In genomic region chr15:84260123-84260822, GRCm38 (mm10) we compare ENCODE assay signal across 7 mouse cellular contexts. TPM values are rescaled to one million over a fixed set of nuclear protein-coding genes. Genes with fewer than 3 reads are reported as not detected.
DNase-seq lines count a peak whose midpoint lies in the region; ATAC-seq and TF ChIP-seq lines count a peak whose summit lies in the region.

No protein-coding gene starts in this region.

- no peaks in the 10 kb centered on the region for H3K27me3 ChIP-seq in limb, embryonic 11.5 days (ENCODE audit: control insufficient read depth, insufficient read depth, low read length)
- no peaks in the 10 kb centered on the region for H3K27me3 ChIP-seq in midbrain, postnatal 0 days (ENCODE audit: insufficient read depth, low read length)

- peak; percentile 49 for DNase-seq in adrenal gland, adult 8-10 months
- DNase-seq in gastrocnemius, adult 8-10 months (ENCODE audit: low spot score in 2 of 2), result peak; percentile 45 to 47
- DNase-seq in kidney, adult 9 months, result peak; percentile 73
- peak; percentile 88 for DNase-seq in limb, embryonic 11.5 days (ENCODE audit: low spot score)
- peak; percentile 95 for DNase-seq in midbrain, postnatal 0 days (ENCODE audit: low spot score)
- peak; percentile 64 to 82 for DNase-seq in spleen, postnatal 10 days (ENCODE audit: low spot score in 2 of 2)

- H3K27ac ChIP-seq in limb, embryonic 11.5 days (replicated peaks; ENCODE audit: low read depth, low read length), result no peak overlapping the region
- peak overlapping the region; percentile 34 for H3K27ac ChIP-seq in midbrain, postnatal 0 days (ENCODE audit: low read depth, low read length)

- H3K4me2 ChIP-seq in limb, embryonic 11.5 days (ENCODE audit: low read depth, severe bottlenecking), result no peak overlapping the region
- peak overlapping the region; percentile 36; the same call in 1 of the 2 replicates for H3K4me2 ChIP-seq in midbrain, postnatal 0 days (ENCODE audit: low read depth, low read length, poor library complexity, severe bottlenecking)

- no peaks in the 10 kb centered on the region for H3K36me3 ChIP-seq in limb, embryonic 11.5 days (ENCODE audit: control insufficient read depth, insufficient read depth, low read length)
- no peaks in the 10 kb centered on the region for H3K36me3 ChIP-seq in midbrain, postnatal 0 days (ENCODE audit: insufficient read depth, low read length)

- TF ChIP-seq CTCF in midbrain, postnatal 0 days (IDR thresholded peaks at IDR 0.05), result peak; percentile 94

- H3K4me3 ChIP-seq in limb, embryonic 11.5 days (ENCODE audit: low read depth, low read length), result no peak overlapping the region
- 0 out of 2 replicates have a peak overlapping the region, but pooled peaks have one; percentile 5 for H3K4me3 ChIP-seq in midbrain, postnatal 0 days (ENCODE audit: low read depth, low read length)

- no peaks in the 10 kb centered on the region for H3K9me3 ChIP-seq in limb, embryonic 11.5 days (ENCODE audit: control insufficient read depth, low read length)
- H3K9me3 ChIP-seq in midbrain, postnatal 0 days (ENCODE audit: low read length), result no peaks in the 10 kb centered on the region

- WGBS in limb, embryonic 11.5 days, result 39% methylated on average over 22 of the region's 22 CpGs
- WGBS in midbrain, postnatal 0 days, result 12% methylated on average over 22 of the region's 22 CpGs

- H3K4me1 ChIP-seq in limb, embryonic 11.5 days (ENCODE audit: control insufficient read depth, insufficient read depth, low read length), result peaks cover 20% of the 10 kb centered on the region
- peaks cover 4% of the 10 kb centered on the region; the same call in 1 of the 2 replicates for H3K4me1 ChIP-seq in midbrain, postnatal 0 days (ENCODE audit: insufficient read depth, low read length)

- ATAC-seq in common myeloid progenitor, adult 5-6 weeks (replicated peaks; ENCODE audit: low read depth, poor library complexity, severe bottlenecking), result peak; percentile 18; the same call in 1 of the 2 replicates
- no peak for ATAC-seq in limb, embryonic 11.5 days (ENCODE audit: insufficient number of reproducible peaks, low FRiP score, low TSS enrichment, low read depth)
- peak; percentile 73 for ATAC-seq in midbrain, postnatal 0 days (ENCODE audit: low FRiP score)

- H3K9ac ChIP-seq in limb, embryonic 11.5 days (ENCODE audit: low read length), result no peak overlapping the region
- H3K9ac ChIP-seq in midbrain, postnatal 0 days (replicated peaks; ENCODE audit: low read length, poor library complexity, severe bottlenecking), result 0 out of 2 replicates have a peak overlapping the region, but pooled peaks have one; percentile 13

RNA-seq across cellular contexts. Expression of gene Parvb, which starts 28.4 kb away (rescaled TPM):
- 10 to 100 TPM; 16.3 to 21.4 (median 19.9) TPM for total RNA-seq in adrenal gland, adult 8-10 months (2022)
- total RNA-seq in common myeloid progenitor, adult 5-6 weeks (2017), result 1.3 and 4.2 TPM in 2 replicates
- total RNA-seq in gastrocnemius, adult 8-10 months (2022), result 10 to 100 TPM; 37.2 to 42.3 (median 41.6) TPM
- polyA plus RNA-seq in limb, embryonic 11.5 days (2014; fragmentation: Nextera tagmentation; extraction: Ambion mirVana), result 6.1 and 9.4 TPM in 2 replicates
- 9.6 and 14.0 TPM in 2 replicates for total RNA-seq in midbrain, postnatal 0 days (2014; rRNA removed)
- polyA plus RNA-seq in midbrain, postnatal 0 days (2015; fragmentation: Nextera tagmentation; extraction: Ambion mirVana), result 4.3 and 5.8 TPM in 2 replicates
